Mouse (Mus musculus) intestine, embryonic 15.5 days (tissue): ENCODE results near the gene Ccl24. TPM values are rescaled to one million over a fixed set of nuclear protein-coding genes. Genes with fewer than 3 reads are reported as not detected.

Experiments
- polyA plus RNA-seq: library from polyadenylated mRNA; unstranded; fragments of >200 nt; fragmentation: Nextera tagmentation; extraction: Ambion mirVana; gene quantifications from 2 replicates; pipeline ENCODE4 v1.2.1, GENCODE M21; 2015

Gene Ccl24
- polyA plus RNA-seq, 1 experiment from 2014 or later: 22.5 TPM

Other genes with a start within 250 kb of the Ccl24 start
- gene Fkbp6, start 223.0 kb downstream of the Ccl24 start, polyA plus RNA-seq: 0.40 and 0.56 TPM in 2 replicates
- 0.16 and 0.23 TPM in 2 replicates for gene Trim50, start 219.8 kb downstream of the Ccl24 start, polyA plus RNA-seq
- gene Nsun5, start 203.1 kb downstream of the Ccl24 start, polyA plus RNA-seq: 30.2 and 35.8 TPM in 2 replicates
- 10.6 and 11.0 TPM in 2 replicates for gene Pom121, start 178.5 kb downstream of the Ccl24 start, polyA plus RNA-seq
- 20.1 and 20.9 TPM in 2 replicates for gene Hip1, start 27.9 kb downstream of the Ccl24 start, polyA plus RNA-seq
- gene Ccl26, start 9.5 kb downstream of the Ccl24 start, polyA plus RNA-seq: not detected in 2 replicates
- 33.9 and 42.3 TPM in 2 replicates for gene Rhbdd2, start 59.6 kb upstream of the Ccl24 start, polyA plus RNA-seq
- 86.0 TPM in 2 replicates for gene Por, start 97.0 kb upstream of the Ccl24 start, polyA plus RNA-seq
- gene Tmem120a, start 171.4 kb upstream of the Ccl24 start, polyA plus RNA-seq: 44.8 and 52.8 TPM in 2 replicates
- 0.24 and 0.30 TPM in 2 replicates for gene Styxl1, start 205.3 kb upstream of the Ccl24 start, polyA plus RNA-seq
- gene Mdh2, start 205.4 kb upstream of the Ccl24 start, polyA plus RNA-seq: 688 and 736 TPM in 2 replicates
- 2.7 and 3.7 TPM in 2 replicates for gene Srrm3, start 233.8 kb upstream of the Ccl24 start, polyA plus RNA-seq